Mouse (Mus musculus): Measurements from ENCODE around the gene Retreg1.

DNA sequence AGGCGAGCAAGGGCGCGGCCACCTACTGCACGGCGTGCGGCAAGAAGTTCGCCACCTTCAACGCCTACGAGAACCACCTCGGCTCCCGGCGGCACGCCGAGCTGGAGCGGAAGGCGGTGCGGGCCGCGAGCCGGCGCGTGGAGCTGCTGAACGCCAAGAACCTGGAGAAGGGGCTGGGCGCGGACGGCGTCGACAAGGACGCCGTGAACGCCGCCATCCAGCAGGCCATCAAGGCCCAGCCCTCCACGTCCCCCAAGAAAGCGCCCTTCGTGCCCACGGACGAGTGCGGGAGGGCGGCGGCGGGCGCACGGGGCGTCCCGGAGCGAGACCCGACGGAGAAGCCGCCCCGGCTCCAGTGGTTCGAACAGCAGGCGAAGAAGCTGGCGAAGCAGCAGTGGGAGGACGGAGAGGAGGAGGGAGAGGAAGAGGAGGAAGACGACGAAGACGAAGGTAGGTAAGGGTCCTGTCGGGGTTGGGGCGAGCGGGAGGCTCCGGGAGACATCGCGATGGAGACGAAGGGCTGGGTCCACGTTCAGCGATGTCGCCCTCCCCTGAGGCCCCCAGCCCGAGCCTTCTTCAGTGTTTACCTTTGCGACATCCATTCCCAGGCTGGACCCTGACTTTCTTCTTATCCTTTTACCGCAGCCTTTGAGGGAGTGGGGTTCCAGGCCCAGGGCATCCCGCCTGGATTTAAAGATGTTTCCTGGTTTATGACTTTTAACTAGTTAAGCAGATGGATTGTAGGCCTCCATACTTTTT lies 141.9 kb downstream of the Retreg1 start:
- TF ChIP-seq ELF1 (IDR thresholded peaks at IDR 0.05; ENCODE audit: low read depth, low read length) (no peak), POLR2A (IDR thresholded peaks at IDR 0.05; ENCODE audit: low read depth, low read length) (no peak), CTCF (conservative IDR thresholded peaks at IDR 0.05 in 1 of 2, IDR thresholded peaks at IDR 0.05 in 1 of 2; ENCODE audit: low read depth in 2 of 2, low read length in 2 of 2) (no peak), ZMIZ1 (IDR thresholded peaks at IDR 0.05; ENCODE audit: low read depth, low read length) (no peak), MAZ (IDR thresholded peaks at IDR 0.05; ENCODE audit: low read depth, low read length) (no peak), EP300 (IDR thresholded peaks at IDR 0.05; ENCODE audit: low read length) (no peak), CHD1 (IDR thresholded peaks at IDR 0.05; ENCODE audit: low read depth, low read length) (no peak), CHD2 (IDR thresholded peaks at IDR 0.05; ENCODE audit: low read length) (no peak), KAT2A (IDR thresholded peaks at IDR 0.05; ENCODE audit: insufficient replicate concordance, low read length) (no peak), TBP (conservative IDR thresholded peaks at IDR 0.05; ENCODE audit: low read depth, low read length) (no peak), POLR2AphosphoS2 (IDR thresholded peaks at IDR 0.05; ENCODE audit: low read depth, low read length) (no peak), USF2 (conservative IDR thresholded peaks at IDR 0.05; ENCODE audit: low read depth, low read length) (no peak), JUN (IDR thresholded peaks at IDR 0.05; ENCODE audit: insufficient read depth, low read depth, low read length) (no peak)
